Mouse (Mus musculus) forebrain, embryonic 10.5 days (tissue): ENCODE data around the gene Rb1. TPM values are rescaled to one million over a fixed set of nuclear protein-coding genes. Genes with fewer than 3 reads are reported as not detected.

Experiments
- DNase-seq: peaks from one replicate; pipeline ENCODE4 v3.0.0-alpha.2; 2017; ENCODE audit warnings: low spot score; ENCODE audit errors: extremely low spot score
- H3K27ac ChIP-seq: fragments of 300-500 bp; sonication (generic); 2 replicates; pipeline ENCODE4 v1.5.1; 2016; ENCODE audit warnings: mild to moderate bottlenecking
- H3K27me3 ChIP-seq: fragments of 300-500 bp; sonication (generic); 2 replicates; pipeline ENCODE4 v1.6.1; 2016; ENCODE audit warnings: mild to moderate bottlenecking; ENCODE audit not compliant: poor library complexity, severe bottlenecking
- H3K36me3 ChIP-seq: fragments of 300-500 bp; sonication (generic); replicated peaks from 2 replicates; pipeline ENCODE4 v1.6.1; 2016; ENCODE audit warnings: mild to moderate bottlenecking, moderate library complexity
- H3K4me1 ChIP-seq: fragments of 300-500 bp; sonication (generic); 2 replicates; pipeline ENCODE4 v1.6.1; 2016
- H3K4me3 ChIP-seq: fragments of 300-500 bp; sonication (generic); 2 replicates; pipeline ENCODE4 v1.5.1; 2016; ENCODE audit warnings: mild to moderate bottlenecking, moderate library complexity
- H3K9me3 ChIP-seq: fragments of 300-500 bp; sonication (generic); 2 replicates; pipeline ENCODE4 v1.6.1; 2016; ENCODE audit warnings: mild to moderate bottlenecking, moderate library complexity
- WGBS: fragments of 180-500 bp; shearing (Covaris S2); methylation state at CpG from one replicate; pipeline ENCODE4 v1.1.7; 2016; 5-methylcytosine and 5-hydroxymethylcytosine counted together
- polyA plus RNA-seq: library from polyadenylated mRNA; unstranded; fragments of >200 nt; fragmentation: Nextera tagmentation; extraction: Ambion mirVana; gene quantifications from 2 replicates; pipeline ENCODE4 v1.2.1, GENCODE M21; 2016

The Rb1 gene
- polyA plus RNA-seq, 1 experiment from 2014 or later, result 27.7 TPM

- no peak for DNase-seq
- H3K27me3 ChIP-seq, result no peaks in the 10 kb centered on the region
- H3K4me1 ChIP-seq, result peaks cover 11% of the 10 kb centered on the region
- H3K4me3 ChIP-seq, result no peak overlapping the region
- H3K9me3 ChIP-seq, result no peaks in the 10 kb centered on the region
- 96% methylated on average over 2 of the region's 2 CpGs for WGBS
- H3K36me3 ChIP-seq, result no peaks in the 10 kb centered on the region
- H3K27ac ChIP-seq, result no peak overlapping the region
These were observed 4.2 kb upstream of the Rb1 start for GRCm38 (mm10) chr14:73329871-73330270.

- no peak for DNase-seq
- Histone ChIP-seq H3K4me3 (peak overlapping the region; percentile 94), H3K4me1 (peaks cover 24% of the 10 kb centered on the region), H3K27me3 (no peaks in the 10 kb centered on the region), H3K27ac (peak overlapping the region; percentile 93), H3K36me3 (0 out of 2 replicates have a peak, but pooled peaks cover under 1% of the 10 kb centered on the region), H3K9me3 (no peaks in the 10 kb centered on the region)
- 10% methylated on average over 8 of the region's 8 CpGs for WGBS
These were observed 889 bp upstream of the Rb1 start for GRCm38 (mm10) chr14:73326511-73326910.

DNA sequence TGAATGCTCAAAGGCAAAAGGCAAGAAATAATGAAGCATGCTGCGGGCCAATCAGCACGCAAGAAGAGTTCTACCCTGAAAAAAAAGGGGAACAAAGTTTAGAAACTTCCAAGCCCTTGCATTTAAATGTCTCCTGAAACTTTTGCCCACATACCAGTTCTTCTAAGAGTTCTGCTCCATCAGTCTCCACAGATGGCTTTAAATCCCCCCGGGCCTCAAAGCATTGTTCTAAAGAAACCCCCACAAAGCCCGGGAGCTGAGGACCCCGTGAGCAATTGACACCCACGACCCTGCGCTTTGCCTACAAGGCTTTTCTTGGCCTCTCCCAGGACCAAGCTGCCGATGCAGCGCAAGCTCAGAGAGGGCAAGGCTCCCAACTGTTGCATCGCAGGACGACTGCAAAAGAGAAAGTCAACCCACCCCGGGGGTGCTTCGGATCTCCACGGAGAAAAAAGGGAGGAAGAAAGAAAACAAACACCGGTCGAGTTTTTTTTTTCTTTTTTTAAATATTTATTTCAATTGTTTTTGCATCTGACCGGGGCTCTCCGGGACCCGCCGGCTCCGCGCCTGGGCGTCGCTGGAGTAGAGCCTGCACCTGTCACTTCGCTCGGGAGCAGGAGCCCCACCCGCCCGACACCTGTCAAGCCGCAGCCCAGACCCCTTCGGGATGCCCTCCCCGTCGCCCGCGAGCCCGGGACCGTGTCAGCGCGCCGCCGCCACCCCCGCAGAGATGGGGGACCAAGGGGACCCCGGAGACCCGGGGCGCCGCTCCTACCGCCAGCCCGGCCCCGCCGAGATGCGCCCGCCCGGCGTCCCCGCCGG lies 777 bp downstream of the Rb1 start:
- H3K36me3 ChIP-seq, result peaks cover 12% of the 10 kb centered on the region
- H3K27me3 ChIP-seq, result no peaks in the 10 kb centered on the region
- peak; percentile 59 for DNase-seq
- H3K27ac ChIP-seq, result peak overlapping the region; percentile 93
- peak overlapping the region; percentile 94 for H3K4me3 ChIP-seq
- H3K4me1 ChIP-seq, result peaks cover 24% of the 10 kb centered on the region
- 2% methylated on average over 50 of the region's 55 CpGs for WGBS
- no peaks in the 10 kb centered on the region for H3K9me3 ChIP-seq

GRCm38 (mm10) chr14:73323965-73324364 lies 1.7 kb downstream of the Rb1 start:
- peaks cover 24% of the 10 kb centered on the region for H3K4me1 ChIP-seq
- H3K4me3 ChIP-seq, result peak overlapping the region; percentile 94
- no peak overlapping the region for H3K27ac ChIP-seq
- H3K9me3 ChIP-seq, result no peaks in the 10 kb centered on the region
- peaks cover 12% of the 10 kb centered on the region for H3K36me3 ChIP-seq
- H3K27me3 ChIP-seq, result no peaks in the 10 kb centered on the region
- 63% methylated on average over 2 of the region's 2 CpGs for WGBS
- no peak for DNase-seq

DNA sequence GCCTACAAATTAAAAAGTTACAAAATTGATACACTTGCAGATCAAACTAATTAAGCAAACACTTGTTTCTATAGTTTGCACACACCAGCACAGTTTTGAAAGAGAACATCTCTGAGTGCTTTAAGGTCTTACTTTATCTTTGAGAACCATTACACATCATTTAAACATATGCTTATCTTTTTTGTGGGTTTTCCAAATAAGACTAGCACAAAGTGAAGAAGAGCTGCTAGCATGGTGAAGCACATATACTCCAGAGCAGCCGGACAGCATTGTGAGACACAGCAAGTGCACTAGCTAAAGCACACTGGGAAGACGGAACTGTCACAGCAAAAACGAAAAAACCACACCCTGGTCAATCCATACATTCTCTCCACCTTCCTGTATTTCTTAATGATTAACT lies 3.5 kb downstream of the Rb1 start:
- peaks cover 22% of the 10 kb centered on the region for H3K4me1 ChIP-seq
- H3K36me3 ChIP-seq, result peaks cover 16% of the 10 kb centered on the region
- no peaks in the 10 kb centered on the region for H3K9me3 ChIP-seq
- H3K4me3 ChIP-seq, result no peak overlapping the region
- no peak for DNase-seq
- no peaks in the 10 kb centered on the region for H3K27me3 ChIP-seq
- no peak overlapping the region for H3K27ac ChIP-seq
- WGBS, result 92% methylated on average over 3 of the region's 3 CpGs

DNA sequence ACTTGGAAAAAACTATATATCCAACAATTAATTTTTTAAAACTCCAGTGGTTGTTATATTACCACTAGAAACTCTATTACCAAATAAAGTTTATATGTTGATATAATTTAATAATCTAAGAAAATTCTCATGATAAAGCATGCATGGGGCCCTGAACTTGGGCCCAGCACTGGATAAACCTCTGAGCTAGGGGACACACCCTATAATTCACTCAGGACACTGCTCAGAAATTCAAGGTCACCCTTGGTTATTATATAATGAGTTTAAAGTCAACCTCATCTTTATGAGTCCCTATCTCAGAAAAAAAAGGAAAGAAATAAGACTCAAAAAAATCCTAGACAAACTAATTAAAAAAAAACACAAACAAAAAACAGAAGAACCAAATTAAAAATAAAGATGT lies 8.7 kb downstream of the Rb1 start:
- H3K36me3 ChIP-seq, result peaks cover 16% of the 10 kb centered on the region
- H3K27me3 ChIP-seq, result no peaks in the 10 kb centered on the region
- no peaks in the 10 kb centered on the region for H3K4me1 ChIP-seq
- H3K27ac ChIP-seq, result no peak overlapping the region
- H3K4me3 ChIP-seq, result no peak overlapping the region
- no peak for DNase-seq
- no peaks in the 10 kb centered on the region for H3K9me3 ChIP-seq

GRCm38 (mm10) chr14:73313864-73314263 lies 11.8 kb downstream of the Rb1 start:
- Histone ChIP-seq H3K4me3 (no peak overlapping the region), H3K27ac (no peak overlapping the region), H3K27me3 (no peaks in the 10 kb centered on the region), H3K9me3 (no peaks in the 10 kb centered on the region), H3K36me3 (peaks cover 3% of the 10 kb centered on the region; the same call in 1 of the 2 replicates), H3K4me1 (no peaks in the 10 kb centered on the region)
- no peak for DNase-seq
- 92% methylated on average over 4 of the region's 4 CpGs for WGBS

DNA sequence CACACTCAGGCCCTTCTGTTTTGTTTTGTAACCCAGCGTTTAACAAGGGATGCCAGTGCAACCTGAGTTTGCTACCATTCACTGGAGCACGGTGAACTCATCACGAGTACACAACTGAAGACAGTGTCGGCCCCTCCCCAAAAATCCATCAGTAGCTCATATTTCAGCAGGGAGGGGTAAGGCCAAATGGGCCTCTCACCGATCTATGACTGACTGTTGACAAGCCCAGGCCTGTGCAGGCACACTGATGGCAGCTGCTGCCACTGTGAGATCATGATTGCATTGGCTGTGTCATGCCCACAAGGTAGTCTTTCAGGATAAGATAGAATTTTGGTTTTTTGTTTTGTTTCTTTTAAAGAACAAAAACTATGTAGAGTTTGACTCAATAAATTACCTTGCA lies 12.2 kb downstream of the Rb1 start:
- Histone ChIP-seq H3K27ac (no peak overlapping the region), H3K9me3 (no peaks in the 10 kb centered on the region), H3K27me3 (no peaks in the 10 kb centered on the region), H3K36me3 (no peaks in the 10 kb centered on the region), H3K4me1 (no peaks in the 10 kb centered on the region), H3K4me3 (no peak overlapping the region)
- no peak for DNase-seq
- WGBS, result 81% methylated on average over 5 of the region's 5 CpGs

DNA sequence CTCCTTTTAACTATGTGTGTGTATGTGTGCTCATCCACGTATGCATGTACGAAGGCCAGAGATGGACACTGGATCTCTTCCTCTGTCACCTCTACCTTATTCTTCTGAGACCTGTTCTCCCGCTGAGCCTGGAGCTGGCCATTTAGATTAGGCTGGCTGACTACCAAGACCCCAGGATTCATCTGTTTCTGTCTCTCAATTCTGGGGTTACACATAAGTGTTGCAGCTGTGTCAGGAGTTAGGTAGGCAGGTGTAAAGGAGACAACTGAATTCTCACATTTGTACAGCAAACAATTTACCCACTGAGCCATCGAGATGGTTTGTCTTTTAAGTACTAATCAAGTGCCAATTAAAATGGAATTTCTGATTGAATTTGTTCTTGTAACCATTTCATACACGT lies 12.7 kb downstream of the Rb1 start:
- no peak overlapping the region for H3K4me3 ChIP-seq

GRCm38 (mm10) chr14:73307490-73307889 lies 18.1 kb downstream of the Rb1 start:
- H3K4me3 ChIP-seq, result no peak overlapping the region
- H3K9me3 ChIP-seq, result no peaks in the 10 kb centered on the region
- H3K27ac ChIP-seq, result no peak overlapping the region
- no peak for DNase-seq
- H3K27me3 ChIP-seq, result no peaks in the 10 kb centered on the region
- no peaks in the 10 kb centered on the region for H3K4me1 ChIP-seq
- H3K36me3 ChIP-seq, result no peaks in the 10 kb centered on the region
- WGBS, result 73% methylated on average over 1 of the region's 1 CpGs

More for the DNA sequence above, 12.7 kb downstream of the Rb1 start:
- Histone ChIP-seq H3K27me3 (no peaks in the 10 kb centered on the region), H3K36me3 (no peaks in the 10 kb centered on the region), H3K27ac (no peak overlapping the region), H3K9me3 (no peaks in the 10 kb centered on the region), H3K4me1 (no peaks in the 10 kb centered on the region)
- DNase-seq, result no peak
- 87% methylated on average over 5 of the region's 5 CpGs for WGBS

DNA sequence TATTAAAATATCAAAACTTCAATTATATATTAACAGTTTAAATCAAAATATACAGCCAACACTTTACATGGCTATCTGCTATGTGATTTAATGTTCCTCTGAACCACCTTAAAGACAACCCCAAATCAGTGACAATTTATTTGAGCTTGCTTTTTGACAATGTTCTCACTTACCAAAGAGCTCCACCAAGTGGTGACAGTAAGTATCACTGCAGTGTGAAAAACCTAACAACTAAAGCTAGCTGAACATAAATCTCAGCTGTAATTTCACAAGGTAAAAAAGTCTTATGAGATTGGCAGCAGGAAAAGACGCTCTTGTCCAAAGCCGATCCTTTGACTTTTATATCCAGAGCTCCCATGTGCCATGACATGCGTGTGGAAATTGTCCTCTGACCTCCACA lies 22.4 kb downstream of the Rb1 start:
- Histone ChIP-seq H3K36me3 (no peaks in the 10 kb centered on the region), H3K27ac (no peak overlapping the region), H3K27me3 (no peaks in the 10 kb centered on the region), H3K4me3 (no peak overlapping the region), H3K4me1 (no peaks in the 10 kb centered on the region), H3K9me3 (no peaks in the 10 kb centered on the region)
- no peak for DNase-seq
- WGBS, result 46% methylated on average over 3 of the region's 3 CpGs

- Histone ChIP-seq H3K4me1 (no peaks in the 10 kb centered on the region), H3K27ac (no peak overlapping the region), H3K36me3 (peaks cover 4% of the 10 kb centered on the region; the same call in 1 of the 2 replicates), H3K4me3 (no peak overlapping the region), H3K9me3 (no peaks in the 10 kb centered on the region), H3K27me3 (no peaks in the 10 kb centered on the region)
- WGBS, result 67% methylated on average over 4 of the region's 4 CpGs
- DNase-seq, result no peak
These were observed 23.8 kb downstream of the Rb1 start for GRCm38 (mm10) chr14:73301856-73302255.

GRCm38 (mm10) chr14:73295512-73295911 lies 30.1 kb downstream of the Rb1 start:
- no peak overlapping the region for H3K27ac ChIP-seq
- H3K36me3 ChIP-seq, result peaks cover 9% of the 10 kb centered on the region
- H3K27me3 ChIP-seq, result no peaks in the 10 kb centered on the region
- no peak for DNase-seq
- H3K4me3 ChIP-seq, result no peak overlapping the region
- no peaks in the 10 kb centered on the region for H3K4me1 ChIP-seq
- H3K9me3 ChIP-seq, result no peaks in the 10 kb centered on the region
- WGBS, result 89% methylated on average over 2 of the region's 2 CpGs
